Mouse (Mus musculus): ENCODE measurements around the gene Tead1.

Tead1 gene

GRCm38 (mm10) chr7:112686586-112686985 is 7.5 kb downstream of the Tead1 start:
- no peak for DNase-seq

DNA sequence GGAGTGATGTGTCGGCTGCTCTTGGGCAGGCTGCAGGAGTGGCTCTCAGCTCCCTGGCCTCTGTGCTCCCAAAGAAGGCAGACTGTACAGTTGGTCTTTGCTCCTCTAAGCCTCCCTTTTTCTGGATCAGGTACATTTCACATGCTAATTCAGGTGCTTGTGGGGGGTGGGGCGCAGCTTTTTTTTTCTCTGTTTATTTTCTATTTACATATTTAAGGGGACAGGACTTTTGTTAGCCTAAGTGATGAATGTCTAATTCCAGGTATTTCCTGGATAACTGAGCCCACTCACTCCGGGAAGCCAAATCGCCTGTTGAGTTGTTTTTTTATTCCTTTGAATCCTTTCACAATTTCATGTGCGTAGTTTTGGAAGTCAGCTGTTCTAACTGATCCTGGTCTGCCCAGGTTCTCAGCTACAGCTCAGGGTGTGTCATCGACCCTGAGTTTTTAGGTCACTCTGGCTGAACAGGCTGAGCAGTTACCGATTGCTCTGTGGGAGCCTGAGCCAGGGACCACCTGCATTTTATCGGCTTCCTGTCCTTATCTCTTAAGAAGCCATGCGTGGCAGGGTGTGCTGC is 9.4 kb downstream of the Tead1 start:
- DNase-seq = peak in 1 of 2 experiments; percentile 45

- DNase-seq = peak in 1 of 2 experiments; percentile 54
Measured at GRCm38 (mm10) chr7:112690836-112691781, 12.0 kb downstream of the Tead1 start.

DNA sequence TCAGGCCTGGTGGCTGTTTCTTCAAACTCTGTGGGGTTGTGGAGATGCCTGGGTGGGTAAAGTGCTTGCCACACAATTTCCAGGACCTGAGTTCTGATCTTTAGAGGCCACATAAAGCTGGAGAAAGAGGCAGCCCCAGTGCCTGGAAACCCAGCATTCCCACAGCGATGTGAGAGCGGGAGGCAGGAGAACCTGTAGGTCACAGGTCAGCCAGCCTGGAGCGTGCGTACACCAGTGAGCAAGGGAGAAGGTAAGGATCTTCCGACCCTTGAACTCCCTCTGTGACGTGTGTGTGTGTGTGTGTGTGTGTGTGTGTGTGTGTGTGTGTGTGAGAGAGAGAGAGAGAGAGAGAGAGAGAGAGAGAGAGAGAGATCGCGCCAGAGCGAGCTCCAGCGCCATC is 14.4 kb downstream of the Tead1 start:
- no peak for DNase-seq

DNA sequence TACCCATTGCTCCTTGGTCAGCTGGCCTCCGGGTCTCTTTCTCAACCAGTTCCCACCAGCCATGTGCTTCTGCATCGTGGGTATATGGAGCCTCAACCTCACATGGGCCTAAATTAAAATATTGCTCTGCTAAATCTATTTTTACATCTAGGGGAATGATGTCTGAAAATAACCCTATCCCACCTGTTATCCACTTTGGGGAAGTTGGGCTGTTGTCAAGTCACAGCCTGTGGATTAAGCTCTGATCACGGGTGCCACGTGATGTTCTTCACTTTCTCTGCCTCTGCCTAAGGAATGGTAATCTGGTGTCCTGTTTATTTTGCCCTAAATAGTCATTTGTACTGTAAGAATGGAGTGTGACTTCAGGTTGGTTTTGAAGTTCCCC is 17.7 kb downstream of the Tead1 start:
- DNase-seq = no peak

- peak; percentile 66 to 74 for DNase-seq
Measured at GRCm38 (mm10) chr7:112697162-112697841, 18.2 kb downstream of the Tead1 start.

DNA sequence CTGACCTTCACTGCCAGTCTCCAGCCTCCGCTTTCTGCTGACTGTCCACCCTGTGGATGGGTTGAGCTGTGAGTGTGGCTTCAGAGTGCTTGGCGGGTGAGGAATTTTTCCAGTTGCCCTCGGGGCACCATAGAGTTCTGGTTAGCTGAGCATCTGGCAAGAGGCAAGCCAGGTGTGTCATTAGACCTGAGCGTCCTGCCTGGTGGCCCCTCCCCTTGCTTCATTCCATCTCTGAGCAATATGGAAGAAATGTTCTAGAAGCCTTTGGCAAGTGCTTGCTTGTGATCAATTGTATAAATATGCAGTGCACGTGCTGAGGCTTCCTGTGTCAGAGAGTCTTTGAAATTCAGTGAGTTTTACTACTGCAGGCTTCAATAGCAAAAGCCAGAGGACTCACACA is 21.0 kb downstream of the Tead1 start:
- peak in 1 of 2 experiments; percentile 43 for DNase-seq

GRCm38 (mm10) chr7:112703341-112703740 is 24.2 kb downstream of the Tead1 start:
- no peak for DNase-seq

DNA sequence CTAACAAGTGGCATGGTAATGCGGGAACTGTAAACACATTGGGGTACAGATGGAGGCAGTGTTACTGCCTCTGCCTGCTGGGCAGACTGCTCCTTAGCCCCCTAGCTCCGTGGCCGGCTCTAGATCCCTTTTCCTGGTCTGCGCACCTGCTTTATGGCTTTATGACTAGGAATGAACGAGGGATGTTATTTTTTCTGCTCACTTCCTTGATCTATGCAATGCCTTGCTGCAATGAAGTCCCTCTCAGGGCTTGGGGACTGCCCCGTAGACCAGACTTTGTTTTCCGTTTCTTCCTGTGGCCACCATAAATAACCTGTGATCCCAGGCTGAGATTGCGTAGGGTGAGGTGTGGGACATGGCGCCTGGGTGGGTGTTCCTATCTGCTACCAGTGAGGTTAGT is 26.8 kb downstream of the Tead1 start:
- no peak for DNase-seq

DNA sequence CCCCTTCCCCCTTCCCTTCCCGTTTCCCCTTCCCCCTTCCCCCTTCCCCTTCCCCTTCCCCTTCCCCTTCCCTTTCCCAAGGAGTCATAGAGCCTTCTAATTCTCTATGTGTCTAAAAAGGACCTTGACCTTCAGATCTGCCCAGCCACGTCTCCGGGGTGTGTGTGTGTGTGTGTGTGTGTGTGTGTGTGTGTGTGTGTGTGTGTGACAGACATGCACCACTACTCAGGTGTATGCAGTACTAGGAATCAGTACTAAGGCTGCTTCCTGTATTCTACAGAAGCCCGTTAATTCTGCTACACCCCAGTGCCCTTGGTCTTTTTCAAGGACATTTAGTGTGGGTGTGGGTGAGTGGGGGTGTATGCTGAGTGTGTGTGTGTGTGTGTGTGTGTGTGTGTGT is 27.6 kb downstream of the Tead1 start:
- no peak for DNase-seq

GRCm38 (mm10) chr7:112710409-112711107 is 31.4 kb downstream of the Tead1 start:
- no peak for DNase-seq

- DNase-seq = no peak
Measured at GRCm38 (mm10) chr7:112711977-112712376, 32.9 kb downstream of the Tead1 start.

GRCm38 (mm10) chr7:112713509-112713908 is 34.4 kb downstream of the Tead1 start:
- DNase-seq = no peak

DNA sequence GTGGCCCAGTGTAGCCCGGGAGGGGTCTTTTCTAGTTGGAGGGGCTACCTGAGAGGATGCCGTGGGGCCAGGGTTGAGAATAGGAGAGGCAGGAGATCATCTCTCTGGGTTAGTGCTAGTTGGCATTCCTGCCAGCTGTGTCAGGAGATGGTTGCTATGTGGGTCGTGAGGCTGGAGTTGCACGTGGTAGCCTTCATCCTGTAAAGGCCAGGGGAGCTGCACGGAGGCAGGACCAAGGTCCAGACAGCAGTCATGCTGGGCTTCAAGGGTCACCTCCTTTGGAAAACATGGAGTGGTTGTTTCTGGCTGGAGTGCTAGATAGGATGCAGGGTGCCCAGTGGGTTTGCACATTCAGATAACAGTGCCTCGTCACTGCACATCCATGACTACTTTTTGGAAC is 35.7 kb downstream of the Tead1 start:
- DNase-seq = no peak

DNA sequence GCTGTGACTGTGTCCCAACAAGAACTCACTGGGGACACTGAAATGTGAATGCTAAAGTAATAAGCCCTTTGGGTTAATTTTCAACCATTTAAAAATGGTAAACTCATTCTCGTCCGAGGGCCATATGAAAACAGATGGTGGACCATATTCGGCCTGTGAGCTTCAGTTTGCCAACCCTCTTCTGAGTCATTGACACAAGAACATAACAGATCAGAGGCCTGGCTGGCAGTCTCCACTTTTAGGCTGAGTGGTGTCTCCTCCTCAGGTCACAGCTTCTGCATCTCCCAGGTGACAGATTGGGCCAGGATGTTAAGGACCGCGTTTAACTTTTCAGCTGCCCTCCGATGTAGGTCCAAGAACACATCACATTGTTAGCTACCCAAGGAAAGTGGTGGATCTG is 37.6 kb downstream of the Tead1 start:
- no peak for DNase-seq

DNA sequence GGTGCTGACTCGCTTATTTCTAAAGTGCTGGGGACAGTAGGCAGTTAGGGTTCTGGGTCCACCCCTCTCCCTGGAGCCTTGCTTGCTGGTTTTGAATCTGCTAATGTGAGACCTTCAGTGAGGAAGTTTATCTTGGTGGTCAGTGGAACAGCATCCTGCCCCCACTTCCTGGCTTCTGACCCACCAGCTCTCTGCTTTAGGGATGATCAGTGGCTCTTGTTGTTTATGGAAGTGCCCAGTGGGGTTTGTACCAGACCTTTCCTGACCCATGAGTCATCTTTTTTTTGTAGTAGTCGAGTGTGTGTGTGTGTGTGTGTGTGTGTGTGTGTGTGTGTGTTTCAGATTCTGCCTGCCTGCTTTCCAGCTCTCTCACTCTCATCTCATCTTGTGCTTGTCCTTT is 38.6 kb downstream of the Tead1 start:
- DNase-seq = peak in 1 of 2 experiments; percentile 41

GRCm38 (mm10) chr7:112719394-112720142 is 40.5 kb downstream of the Tead1 start:
- DNase-seq = no peak

- DNase-seq = peak; percentile 73 to 85
Measured at GRCm38 (mm10) chr7:112720143-112720988, 41.2 kb downstream of the Tead1 start.

GRCm38 (mm10) chr7:112720989-112721337 is 41.8 kb downstream of the Tead1 start:
- DNase-seq = no peak

DNA sequence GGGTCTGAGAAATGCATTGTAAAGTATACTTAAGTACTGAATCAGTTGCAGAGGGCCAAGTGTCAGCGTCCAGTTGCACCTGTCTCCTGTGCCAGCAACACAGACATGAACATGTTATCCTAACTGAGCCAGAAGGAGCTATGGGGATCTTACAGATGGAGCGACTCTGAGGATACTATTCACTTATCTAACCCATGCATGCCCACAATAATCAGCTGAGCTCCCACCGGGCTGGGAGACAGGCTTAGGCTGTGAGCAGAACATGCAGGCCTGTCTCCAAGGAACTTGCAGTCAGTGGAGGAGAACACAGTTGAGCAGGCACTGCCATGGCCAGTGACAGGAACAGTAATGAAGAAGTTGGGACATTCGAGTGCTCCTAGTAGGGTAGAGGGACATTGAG is 42.7 kb downstream of the Tead1 start:
- DNase-seq = no peak

GRCm38 (mm10) chr7:112728399-112728798 is 49.3 kb downstream of the Tead1 start:
- DNase-seq = peak; percentile 39 to 62
